Mouse (Mus musculus) B cell, adult 2 months (primary cell): ENCODE measurements around the gene Gm49394.

ENCODE experiments used
- DNase-seq, 2 experiments: peaks; one replicate each; pipeline ENCODE4 v3.0.0; 2022

The Gm49394 gene

DNA sequence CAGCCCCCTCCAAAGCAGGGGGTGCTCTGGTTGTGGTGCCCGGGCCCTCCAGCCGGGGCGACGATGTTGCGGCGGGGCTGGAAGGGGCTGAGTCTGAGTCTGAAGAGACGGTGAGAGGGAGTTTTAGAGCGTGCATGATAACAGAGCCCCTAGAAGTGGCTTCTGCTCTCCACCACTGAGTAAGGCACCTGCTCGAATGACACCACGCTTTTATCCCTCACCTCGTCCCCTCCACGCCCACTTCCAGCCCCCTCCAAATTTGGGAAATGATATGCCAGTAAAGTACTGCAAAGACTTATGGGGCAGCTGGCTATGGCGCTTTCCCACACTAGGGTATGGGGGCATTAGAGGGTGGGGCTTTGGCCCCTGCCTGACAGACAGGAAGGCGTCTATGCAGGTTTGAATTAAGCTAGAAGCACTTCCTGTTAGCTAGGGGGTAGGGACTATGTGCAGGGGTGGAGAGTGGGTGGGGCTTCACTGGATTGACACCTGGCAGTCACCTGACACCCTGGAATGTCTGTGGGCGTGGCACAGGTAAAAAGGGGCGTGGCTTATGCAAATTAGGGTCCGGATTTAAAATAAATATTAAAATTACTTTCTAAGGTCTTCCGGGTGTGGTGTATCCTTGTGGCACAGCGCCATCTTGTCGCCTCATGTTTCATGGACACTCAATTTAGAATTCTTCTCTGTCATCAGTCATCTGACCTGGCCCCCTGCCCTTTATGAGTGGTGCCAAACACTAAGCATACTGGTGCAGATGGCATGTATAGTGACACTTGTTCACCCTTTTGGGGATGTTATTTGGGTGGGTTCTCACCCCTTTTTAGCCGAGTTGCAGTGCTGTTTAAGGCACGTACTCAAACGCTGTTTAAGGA lies at the start of gene Gm49394:
Gene Gm49394, minus strand, starts transcription at position 192 of the 875 bp plus-strand sequence.
- no peak for DNase-seq

DNA sequence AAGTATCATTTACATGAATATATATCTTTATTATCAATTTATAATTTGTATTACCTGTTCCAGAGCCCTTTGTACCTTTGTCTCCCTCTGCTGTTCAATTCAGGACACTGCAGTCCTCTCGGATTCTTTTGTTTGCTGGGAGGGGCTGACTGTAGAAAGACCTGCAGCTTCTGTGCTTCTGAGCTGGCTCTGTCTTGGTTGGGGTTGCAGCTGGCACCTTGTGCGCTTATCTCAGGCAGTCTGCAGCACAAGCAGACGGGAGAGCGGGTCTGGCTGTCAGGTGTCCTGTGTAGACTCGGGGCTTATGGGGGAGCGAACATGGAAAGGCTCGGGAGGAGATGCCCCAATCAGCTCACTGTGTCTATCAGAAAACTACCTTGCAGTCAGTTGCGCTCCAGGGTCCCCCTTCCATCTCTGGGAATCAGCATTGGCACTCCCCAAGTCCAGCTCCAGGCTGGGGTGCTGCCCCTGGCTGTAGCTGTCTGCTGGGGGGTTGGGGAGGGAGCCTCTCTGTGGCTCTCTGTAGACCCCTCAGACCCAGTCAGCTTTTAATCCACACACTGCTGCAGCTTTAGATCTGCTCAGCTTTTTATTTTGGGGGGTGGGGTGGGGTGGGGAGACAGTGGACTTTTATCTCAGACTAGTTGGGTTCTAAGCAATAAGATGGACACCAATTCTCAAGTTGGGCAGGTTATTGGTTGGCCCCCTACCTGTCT lies 45.2 kb upstream of the Gm49394 start:
- DNase-seq = peak; percentile 45 to 54

DNA sequence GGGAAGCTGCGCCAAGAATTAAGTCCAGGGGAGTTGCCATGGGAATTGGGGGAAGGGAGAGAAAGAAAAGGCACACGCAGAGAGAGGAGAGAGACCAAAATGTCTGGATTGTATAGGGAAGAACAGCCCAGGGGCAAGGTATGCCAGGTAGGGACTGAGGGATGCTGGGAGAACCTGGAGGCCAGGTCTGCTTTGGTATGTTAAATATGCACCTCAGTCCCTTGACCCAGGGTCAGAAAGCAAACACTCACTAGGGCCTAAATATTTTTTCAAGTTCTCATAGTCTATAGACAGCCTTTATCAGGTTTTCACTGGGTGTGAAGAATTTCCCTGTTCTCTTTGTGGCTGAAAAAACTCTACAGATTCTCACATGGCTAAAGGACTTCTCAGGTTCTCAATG lies 37.1 kb upstream of the Gm49394 start:
- DNase-seq = no peak

DNA sequence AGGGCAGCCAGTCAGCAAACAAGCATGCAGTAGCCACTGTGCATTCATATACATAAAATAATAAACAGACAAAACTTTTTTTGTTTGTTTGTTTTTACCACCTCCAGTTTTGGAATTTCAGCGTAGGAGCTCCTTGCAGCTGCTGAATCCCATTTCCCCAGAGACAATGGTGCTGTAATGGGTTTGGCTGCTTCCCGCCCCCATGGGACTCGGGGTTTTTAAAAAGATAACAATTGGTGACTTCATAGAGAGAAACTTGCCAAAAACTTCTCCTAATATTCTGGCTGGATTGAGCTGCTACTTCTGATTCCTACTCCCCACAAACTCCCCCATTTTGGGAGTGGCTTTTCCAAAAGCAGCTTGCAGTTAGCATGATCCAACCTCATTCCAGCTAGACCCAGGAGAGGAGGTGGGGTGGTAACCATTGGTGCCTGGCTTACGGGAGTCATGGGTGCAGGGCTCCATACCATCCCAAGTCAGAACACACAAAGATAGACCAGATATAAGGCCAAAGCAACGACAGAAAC lies 29.7 kb upstream of the Gm49394 start:
- no peak for DNase-seq

DNA sequence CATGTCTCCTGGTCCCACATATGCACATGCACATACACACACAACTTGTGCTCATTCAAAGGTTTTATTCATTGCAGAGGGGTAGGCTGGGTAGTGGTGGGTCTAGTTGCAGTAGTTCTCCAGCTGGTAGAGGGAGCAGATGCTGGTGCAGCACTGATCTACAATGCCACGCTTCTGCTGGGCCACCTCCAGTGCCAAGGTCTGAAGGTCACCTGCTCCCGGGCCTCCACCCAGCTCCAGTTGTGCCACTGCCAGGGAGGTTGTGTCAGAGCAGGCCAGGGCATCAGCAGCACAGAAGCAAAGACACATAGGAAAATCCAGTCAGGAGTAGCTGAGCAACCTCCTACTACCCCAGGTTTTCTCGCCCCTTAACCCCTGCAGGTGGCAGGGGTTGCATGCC lies 8.9 kb upstream of the Gm49394 start:
- DNase-seq = no peak

DNA sequence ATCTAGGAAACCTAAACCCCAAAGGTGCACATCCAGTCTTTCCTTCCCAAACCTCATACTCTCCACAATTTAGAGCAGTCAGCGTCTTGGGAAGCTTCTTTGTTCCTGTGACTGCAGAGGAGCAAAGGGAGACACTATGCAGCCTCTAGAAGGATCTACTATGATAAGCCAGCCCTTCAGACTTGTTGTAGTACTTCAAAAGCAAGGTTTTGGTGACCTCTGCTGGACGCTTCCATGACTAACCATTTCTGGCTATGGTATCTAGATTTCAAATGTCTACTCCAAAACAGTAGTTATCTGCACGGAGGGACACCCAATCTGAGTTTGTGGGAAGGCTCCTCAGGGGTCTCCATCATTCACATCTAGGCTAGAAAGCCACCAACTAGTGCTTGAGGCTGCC lies 5.9 kb upstream of the Gm49394 start:
- peak; percentile 36 to 39 for DNase-seq

DNA sequence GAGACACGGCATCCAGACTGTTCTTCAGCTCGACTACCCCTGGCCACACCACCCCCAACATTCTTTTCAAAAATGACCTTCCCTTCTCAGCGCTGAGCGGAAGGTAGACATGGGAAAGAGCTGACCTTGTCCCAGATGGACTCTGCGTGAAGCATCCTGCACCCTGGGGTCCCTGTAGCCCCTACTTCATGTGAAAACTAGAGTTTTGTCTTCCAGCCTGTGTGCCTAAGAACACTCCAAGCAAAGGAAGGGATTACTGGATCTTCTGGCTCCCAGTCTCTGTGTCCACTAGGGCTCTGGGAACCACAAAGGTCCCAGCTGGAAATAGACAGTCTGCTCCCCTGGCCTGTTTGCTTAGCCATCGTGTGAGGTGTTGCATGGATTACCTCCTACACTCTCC lies 5.4 kb upstream of the Gm49394 start:
- no peak for DNase-seq

DNA sequence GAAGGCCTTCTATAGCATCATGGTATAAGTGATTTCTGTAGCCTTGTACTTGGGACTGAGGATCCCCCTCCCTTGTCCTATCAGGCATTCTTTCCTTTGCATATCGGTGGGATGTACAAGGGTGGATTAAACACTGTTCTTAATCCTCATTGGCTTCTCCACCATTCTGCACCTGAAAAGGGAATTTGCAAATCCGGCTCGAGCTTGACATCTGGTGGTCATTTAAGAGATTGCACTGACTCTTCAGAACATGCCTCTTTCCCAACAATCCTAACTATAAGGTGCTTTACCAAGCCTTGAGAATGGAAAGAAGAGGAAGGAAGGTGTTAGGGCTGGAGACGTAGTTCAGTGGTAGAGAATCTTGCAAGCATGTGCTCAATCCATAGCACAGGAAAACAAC lies 2.4 kb upstream of the Gm49394 start:
- peak; percentile 35 to 48 for DNase-seq

DNA sequence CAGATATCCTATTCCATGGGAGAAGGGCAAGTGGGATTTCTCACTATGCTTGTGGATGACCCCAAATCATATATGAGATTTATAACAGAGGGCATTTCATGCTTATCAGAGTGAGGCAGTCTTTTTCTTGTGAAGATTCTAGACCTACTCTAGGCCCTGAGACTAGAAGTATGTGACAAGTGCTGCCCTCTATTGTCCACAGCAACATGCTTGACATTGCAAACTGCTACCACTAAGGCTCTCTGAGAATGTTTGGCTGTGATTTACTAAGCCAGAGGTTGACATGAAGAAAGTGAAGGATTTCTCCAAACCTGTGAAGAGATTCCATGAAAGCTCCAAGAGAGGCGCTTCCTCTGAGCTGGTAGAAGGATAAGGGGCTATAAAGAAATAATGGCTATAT lies 1.3 kb upstream of the Gm49394 start:
- DNase-seq = no peak

DNA sequence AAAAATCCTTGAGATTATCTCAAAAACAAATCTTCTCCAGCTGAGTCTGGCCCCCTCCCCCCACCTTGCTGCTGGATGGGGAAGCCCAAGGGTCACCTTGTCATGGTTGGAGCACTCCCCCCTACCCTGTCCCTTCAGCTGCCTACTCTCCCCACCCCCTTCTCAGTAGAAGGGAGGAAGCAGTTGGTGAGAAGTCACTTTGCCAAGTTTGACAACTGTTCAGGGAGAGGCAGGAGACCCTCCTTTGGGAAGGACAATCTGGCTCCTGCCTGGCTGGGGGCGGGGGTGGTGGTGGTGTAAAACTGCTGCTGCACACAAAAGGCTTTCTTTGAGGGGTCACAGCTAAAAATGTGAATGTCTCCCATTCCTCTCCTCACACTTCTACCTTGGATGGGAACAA lies 1.4 kb downstream of the Gm49394 start:
- no peak for DNase-seq

DNA sequence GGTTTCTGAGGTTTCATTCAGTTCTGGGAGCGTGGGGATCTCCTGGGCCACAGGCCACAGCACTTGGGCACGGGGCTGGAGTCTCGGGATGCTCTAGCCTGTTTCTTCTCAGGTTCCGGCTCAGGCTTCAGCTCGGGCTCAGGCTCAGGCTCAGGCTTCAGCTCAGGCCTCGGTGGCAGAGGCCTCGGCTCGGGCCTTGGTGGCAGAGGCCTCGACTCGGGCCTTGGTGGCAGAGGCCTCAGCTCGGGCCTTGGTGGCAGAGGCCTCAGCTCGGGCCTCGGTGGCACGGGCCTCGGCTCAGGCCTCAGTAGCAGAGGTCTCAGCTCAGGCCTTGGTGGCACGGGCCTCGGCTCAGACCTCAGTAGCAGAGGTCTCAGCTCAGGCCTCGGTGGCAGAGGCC lies 2.2 kb downstream of the Gm49394 start:
- no peak for DNase-seq

DNA sequence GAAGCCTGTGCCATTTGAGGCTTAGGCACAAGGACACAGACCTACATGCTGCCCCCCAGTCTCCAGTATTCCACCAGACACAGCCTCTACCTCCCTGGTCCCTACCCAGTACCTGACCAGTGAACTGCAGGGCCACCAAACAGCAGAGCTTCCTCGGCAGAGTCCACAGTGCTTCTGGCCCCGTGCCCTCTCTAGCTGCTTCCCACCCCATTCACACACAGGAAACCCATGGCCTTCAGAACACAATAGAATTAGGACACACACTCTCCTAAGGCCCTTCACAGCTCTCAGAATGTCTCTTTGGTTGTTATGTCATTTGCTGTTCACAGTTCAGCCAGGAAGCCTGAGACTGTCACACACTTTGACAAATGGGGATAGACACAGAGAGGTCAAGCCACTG lies 3.1 kb downstream of the Gm49394 start, which contains the start of gene Igf2:
Gene Igf2, minus strand, starts transcription at position 158 of the 400 bp plus-strand sequence.
- DNase-seq = no peak

DNA sequence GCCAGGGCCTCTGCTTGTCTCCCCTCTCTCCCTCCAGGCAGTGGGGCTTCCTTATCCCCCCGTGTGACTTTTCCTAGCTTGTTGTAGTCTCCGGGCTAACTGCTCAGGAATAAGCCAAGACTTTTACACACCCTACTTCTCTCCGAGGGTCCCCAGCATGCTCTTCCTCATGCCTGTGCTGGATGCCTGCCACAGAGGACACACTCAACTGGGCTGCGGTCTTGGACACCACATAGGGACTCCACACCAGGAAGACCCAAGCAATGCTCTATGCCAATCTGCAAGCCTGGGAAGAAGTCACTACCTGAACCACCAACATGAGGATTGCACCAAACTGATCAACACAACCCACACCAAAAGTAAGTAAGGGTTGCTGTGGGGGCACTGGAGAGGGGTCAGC lies 3.6 kb downstream of the Gm49394 start:
- DNase-seq = no peak

DNA sequence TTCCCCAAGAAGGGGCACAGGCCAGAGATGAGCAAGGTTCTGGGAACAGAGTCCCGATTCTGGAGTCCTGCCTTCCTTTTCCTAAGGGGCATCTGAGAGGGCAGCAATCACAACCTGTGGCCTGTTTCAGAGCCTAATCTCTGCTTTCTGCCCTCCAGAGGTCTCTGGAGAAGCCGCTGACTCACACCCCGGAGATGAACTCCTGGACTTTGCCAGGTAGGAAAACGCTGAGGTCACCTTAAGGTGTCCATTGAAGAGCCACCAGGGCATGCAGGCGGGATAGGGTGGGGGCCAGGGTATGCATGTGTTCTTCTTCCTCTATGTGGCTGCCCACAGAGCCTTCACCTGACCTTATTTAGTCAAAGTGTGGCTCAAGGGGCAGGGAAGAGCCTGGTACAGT lies 4.4 kb downstream of the Gm49394 start:
- no peak for DNase-seq

DNA sequence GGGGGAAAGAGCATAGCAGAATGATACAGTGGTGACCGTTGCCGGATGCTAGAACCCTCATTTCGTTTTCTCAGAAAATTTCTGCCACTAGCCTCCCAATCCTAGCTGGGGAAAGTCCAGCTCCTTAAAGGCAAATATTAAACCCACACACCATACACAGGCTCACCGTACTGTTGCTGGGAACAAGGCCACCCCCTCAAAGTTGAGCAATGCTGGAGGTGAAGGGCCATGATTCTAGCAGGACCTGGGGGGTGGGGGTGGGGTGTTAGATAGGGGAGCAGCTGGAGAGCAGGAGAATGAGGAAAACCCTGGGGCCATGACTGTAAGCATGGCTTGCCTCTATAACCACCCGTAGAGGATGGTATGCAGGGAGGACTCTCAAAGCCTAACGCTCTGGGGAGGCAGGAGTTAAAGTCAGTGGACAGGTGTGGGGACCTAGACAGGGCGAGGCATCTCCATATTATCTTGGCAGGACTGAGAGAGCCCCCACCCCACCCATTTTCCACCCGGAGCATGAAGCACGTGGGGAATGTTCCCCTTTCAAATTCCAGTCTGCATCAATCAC lies 5.2 kb downstream of the Gm49394 start:
- DNase-seq = no peak

DNA sequence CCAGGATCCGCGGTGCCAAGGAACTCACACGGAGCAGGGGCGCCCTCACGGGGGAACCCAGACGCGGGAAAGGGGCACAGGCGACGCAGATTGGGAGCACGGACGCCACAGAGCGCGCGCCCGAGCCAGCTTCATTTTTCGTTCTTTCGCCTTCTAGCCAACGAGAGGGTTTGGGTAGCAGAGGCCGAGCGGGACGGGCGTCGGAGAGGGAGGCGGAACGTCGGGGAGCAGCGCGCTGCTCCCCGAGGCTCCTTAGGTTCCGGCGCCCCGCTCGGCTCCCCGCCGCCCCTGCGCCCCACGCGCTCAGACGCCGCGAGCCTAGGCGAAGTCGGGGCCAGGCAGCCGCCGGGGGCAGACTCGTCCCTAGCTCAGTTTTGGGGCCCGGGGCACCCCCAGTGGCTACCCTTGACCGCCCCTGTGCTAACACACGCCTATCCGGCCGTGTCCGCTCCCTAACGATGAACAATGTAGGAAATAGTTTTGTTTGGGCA lies 5.8 kb downstream of the Gm49394 start:
- DNase-seq = no peak

DNA sequence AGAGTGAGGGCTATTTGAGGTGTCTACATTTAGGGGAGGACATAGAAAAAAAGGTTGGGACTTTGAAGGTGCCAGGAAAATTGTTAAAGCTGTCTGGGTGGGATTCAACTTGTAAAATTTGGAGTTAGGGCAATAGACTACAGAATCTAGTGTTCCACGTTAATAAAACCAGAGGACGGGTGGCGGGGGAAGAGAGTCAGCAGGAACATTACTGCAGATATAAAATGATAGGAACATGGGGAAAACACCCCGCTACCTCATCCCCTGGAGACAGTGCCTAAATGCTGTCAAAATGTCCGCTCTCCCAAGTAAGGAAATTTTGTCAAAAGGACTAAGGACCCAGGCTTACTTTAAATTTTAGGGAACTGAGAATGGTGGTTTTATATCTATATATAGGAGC lies 6.6 kb downstream of the Gm49394 start:
- no peak for DNase-seq

DNA sequence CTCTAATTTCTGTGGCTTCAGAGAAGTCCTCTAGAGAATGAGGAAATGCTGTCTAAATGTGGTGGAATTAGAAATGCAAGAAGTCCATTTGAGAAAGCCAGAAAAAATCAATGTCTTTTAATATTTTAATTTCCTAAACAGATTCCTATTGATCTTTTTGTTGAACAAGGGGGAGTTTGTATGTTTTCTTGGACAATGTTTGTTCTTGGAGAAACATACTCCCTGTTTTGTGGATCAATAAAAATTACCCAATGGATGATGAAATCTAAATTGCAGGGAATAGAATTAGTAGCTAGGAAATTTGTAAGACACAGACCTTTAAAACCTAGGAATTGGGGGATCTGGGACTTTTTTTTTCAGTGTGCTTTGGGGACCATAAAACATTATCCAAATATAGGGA lies 7.9 kb downstream of the Gm49394 start:
- DNase-seq = no peak

DNA sequence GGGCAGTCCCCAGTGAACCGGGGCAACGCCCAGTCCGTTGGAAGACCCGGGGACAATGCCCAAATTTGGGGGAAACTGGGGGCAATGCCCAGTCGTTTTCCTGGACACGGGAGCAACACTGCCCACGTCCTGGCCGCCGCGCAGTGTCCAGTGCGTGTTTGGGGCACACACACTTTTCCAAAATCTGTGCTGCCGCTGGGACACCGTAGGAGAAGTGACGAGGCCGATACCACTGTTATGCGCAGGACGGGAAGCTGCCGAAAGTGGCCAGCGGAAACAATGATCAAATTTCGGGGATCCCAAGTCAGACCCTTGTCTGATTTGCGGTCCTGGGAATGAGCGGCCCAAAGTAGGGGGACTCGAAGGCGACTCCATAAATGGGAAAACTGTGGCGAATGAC lies 8.7 kb downstream of the Gm49394 start:
- DNase-seq = no peak

DNA sequence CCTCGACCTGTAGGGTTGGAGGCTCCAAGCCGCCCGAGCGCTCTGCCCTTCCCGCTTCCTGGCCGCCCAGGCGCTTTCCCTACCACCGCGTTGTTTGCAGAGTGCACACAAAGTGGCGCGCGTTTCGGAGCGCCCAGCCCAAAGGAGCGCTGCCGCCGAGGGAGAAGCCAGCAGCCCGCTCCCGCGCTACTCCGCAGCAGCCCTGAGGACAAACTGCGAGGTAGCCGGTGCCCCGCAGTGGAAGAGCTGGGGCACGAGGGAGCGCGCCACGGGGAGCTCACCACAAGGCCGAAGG lies 9.1 kb downstream of the Gm49394 start:
- no peak for DNase-seq

DNA sequence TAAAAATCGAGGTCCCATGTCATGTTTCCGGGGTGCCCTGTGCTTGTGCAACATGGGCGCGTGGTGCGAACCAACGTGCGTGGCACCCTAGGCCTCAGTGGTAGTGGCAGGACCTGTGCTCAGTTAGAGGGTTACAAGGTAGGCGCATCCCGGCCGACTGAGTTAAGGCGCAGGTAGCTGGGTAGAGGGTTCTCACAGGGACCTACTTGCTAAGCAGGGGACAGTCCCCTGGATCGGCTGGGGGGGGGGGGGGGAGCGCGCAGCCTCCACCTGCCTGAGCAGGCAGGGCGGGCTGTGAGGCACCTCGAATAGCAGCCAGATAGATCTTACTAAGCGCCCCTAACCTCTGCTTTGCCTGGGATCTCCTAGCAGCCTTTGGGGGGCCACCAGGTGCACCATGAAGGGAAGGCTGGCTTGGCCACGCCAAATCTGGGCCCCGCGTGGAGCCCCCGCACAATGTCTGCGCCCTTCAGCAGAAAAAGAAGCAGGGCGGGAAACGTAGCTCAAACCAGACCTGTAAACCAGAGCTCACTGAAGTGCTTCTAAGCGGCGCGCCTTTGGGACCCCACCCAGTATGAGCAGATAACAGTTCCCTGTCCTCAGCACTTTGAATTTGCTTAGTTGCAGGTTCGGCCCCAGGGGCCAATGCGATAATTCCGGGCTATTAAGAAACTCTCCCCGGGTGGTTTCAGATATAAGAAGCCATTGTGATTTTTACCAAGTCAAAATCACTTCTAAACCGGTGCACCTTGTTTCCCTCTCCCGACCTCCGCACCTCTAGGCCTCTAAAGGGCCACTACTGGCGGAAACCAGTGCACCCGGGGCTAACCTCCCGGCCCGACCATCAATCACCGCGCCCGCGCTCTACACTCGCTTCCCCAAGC lies 9.7 kb downstream of the Gm49394 start:
- DNase-seq = no peak

DNA sequence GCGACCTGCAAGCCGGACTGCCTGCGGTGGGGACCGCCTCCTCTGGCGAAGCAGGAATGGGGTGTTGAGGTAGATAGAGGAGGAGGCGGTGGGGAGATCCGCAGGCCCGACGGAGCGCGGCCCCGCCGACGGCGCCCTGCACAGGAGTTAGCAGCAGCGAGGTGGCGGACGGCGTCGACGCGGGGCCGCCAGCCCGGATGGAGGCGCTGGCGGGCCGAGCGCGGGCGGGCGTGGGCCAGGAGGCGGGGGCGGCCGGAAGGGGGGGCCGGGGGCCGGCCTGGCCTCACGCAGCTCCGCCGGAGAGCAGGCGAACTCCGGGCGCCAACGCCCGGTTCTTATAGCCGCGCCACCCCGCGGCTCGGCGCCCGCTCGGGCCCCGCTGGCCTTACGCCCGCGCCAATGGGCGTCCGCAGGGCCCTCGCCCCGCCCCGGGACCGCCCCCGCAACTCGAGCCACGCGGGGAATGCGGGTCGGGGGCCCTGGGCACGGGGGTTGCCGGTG lies 10.5 kb downstream of the Gm49394 start:
- DNase-seq = no peak
